Mouse (Mus musculus): Measurements from ENCODE around the gene Pde4b.

GRCm38 (mm10) chr4:102425422-102425821, 338.1 kb downstream of the Pde4b start:
- no peak for TF ChIP-seq POLR2A (IDR thresholded peaks at IDR 0.05; ENCODE audit: insufficient read length, low read depth)
- TF ChIP-seq MYOD1 (IDR thresholded peaks at IDR 0.05; ENCODE audit: control insufficient read depth in 1 of 3, insufficient read length in 2 of 3, low read depth in 2 of 3): no peak
- TF ChIP-seq E2F4 (IDR thresholded peaks at IDR 0.05; ENCODE audit: insufficient read depth): no peak
- no peak for TF ChIP-seq POLR2AphosphoS2 (IDR thresholded peaks at IDR 0.05; ENCODE audit: insufficient read length, low read depth)
- no peak for TF ChIP-seq TCF12 (IDR thresholded peaks at IDR 0.05; ENCODE audit: insufficient read depth, poor library complexity, severe bottlenecking)
- no peak for TF ChIP-seq USF1 (IDR thresholded peaks at IDR 0.05; ENCODE audit: low read depth)
- TF ChIP-seq MAX (IDR thresholded peaks at IDR 0.05; ENCODE audit: low read depth): no peak
- no peak for TF ChIP-seq SRF (IDR thresholded peaks at IDR 0.05; ENCODE audit: control insufficient read depth, insufficient read length, low read depth)
- no peak for TF ChIP-seq MYOG (IDR thresholded peaks at IDR 0.05; ENCODE audit: control insufficient read depth in 1 of 3, insufficient read depth in 1 of 3, insufficient read length in 2 of 3, low read depth in 2 of 3)

Data from myocyte (in vitro differentiated cells).